Mouse (Mus musculus): ENCODE data around the gene Cblc. TPM values are rescaled to one million over a fixed set of nuclear protein-coding genes. Genes with fewer than 3 reads are reported as not detected.

Gene Cblc
- polyA plus RNA-seq, 1 experiment, result not detected

DNA sequence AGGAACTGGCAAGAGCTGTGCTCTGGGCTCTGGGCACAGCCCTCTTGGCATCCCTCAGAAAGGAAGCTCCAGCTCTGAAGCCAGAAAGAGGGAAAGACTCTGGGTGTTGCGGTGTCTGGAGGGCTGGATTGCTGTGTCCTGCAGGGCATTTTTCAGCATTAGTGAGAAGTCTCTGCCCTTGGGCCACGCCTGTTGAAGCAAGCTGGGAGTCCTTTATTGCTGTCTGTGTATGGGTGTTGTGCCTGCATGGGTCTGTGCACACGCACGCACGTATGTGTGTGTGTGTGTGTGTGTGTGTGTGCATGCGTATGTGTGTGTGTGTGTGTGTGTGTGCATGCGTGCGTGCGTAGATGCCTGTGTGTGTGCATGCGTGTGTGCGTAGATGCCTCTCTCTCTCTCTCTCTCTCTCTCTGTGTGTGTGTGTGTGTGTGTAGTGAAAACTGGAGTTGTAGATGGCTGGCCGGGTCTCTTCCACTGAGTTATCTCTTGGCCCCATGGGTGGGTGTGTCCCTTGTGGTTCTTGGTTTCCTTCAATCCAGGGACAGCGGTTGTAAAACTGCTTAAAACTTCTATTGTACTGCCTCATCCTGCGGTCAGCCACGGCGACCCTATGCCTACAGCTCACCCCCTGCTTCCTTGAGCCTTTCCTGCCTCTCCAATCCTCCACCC lies 60.1 kb downstream of the Cblc start:
- Histone ChIP-seq H3K4me3 (ENCODE audit: insufficient read depth, low read length) (no peak overlapping the region), H3K27ac (ENCODE audit: insufficient read depth, low read depth, low read length) (no peak overlapping the region), H3K4me1 (ENCODE audit: control insufficient read depth, insufficient read depth, low read length) (0 out of 2 replicates have a peak, but pooled peaks cover 7% of the 10 kb centered on the region)
- TF ChIP-seq CTCF (IDR thresholded peaks at IDR 0.05; ENCODE audit: low read depth, low read length) (no peak), POLR2A (IDR thresholded peaks at IDR 0.05; ENCODE audit: borderline replicate concordance, low read depth, low read length) (no peak)

DNA sequence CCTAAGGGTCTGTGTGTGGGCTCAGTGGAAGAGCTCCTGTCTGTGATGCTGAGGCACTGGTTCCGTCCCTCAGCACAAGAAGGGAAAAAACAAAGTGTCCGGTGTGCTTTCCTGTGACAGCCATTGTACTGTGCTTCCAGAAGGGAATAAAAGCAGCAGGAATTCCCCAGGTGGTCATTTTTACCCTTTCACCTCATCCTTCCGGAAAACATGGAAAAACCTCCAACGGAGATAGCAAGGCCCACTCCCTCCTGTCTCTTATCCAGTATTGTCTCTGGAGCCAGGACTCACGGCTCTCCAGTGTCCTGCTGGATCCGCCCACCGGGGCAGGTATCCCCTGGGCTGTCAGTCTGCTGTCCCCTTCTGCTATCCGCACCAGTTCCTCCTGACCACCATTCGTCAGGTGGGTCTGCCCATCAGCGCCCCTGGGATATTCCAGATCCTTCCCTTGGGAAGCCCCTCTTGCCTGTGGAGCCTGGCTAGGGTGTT lies 62.4 kb downstream of the Cblc start:
- no peaks in the 10 kb centered on the region for H3K4me1 ChIP-seq (ENCODE audit: control insufficient read depth, insufficient read depth, low read length)
- no peak for TF ChIP-seq POLR2A (IDR thresholded peaks at IDR 0.05; ENCODE audit: borderline replicate concordance, low read depth, low read length)
- TF ChIP-seq CTCF (IDR thresholded peaks at IDR 0.05; ENCODE audit: low read depth, low read length), result no peak
- no peak overlapping the region for H3K27ac ChIP-seq (ENCODE audit: insufficient read depth, low read depth, low read length)
- no peak overlapping the region for H3K4me3 ChIP-seq (ENCODE audit: insufficient read depth, low read length)

Other genes starting within 250 kb of the Cblc start
- 19.3 and 25.7 TPM in 2 replicates for gene Ppp1r37, start 233.7 kb downstream of the Cblc start, polyA plus RNA-seq (2012; ENCODE audit: insufficient read depth, insufficient read length, missing spikeins)
- 0.60 TPM in 1 of 2 replicates, not detected in the other for gene Zfp296, start 219.5 kb downstream of the Cblc start, polyA plus RNA-seq (2012; ENCODE audit: insufficient read depth, insufficient read length, missing spikeins)
- gene Gemin7, start 219.2 kb downstream of the Cblc start, polyA plus RNA-seq (2012; ENCODE audit: insufficient read depth, insufficient read length, missing spikeins), result 51.6 and 52.0 TPM in 2 replicates
- 41.1 and 53.9 TPM in 2 replicates for gene Clasrp, start 192.3 kb downstream of the Cblc start, polyA plus RNA-seq (2012; ENCODE audit: insufficient read depth, insufficient read length, missing spikeins)
- 33.2 and 35.7 TPM in 2 replicates for gene Relb, start 167.4 kb downstream of the Cblc start, polyA plus RNA-seq (2012; ENCODE audit: insufficient read depth, insufficient read length, missing spikeins)
- gene Clptm1, start 131.8 kb downstream of the Cblc start, polyA plus RNA-seq (2012; ENCODE audit: insufficient read depth, insufficient read length, missing spikeins), result 81.9 and 95.3 TPM in 2 replicates
- gene Apoc2, start 118.9 kb downstream of the Cblc start, polyA plus RNA-seq (2012; ENCODE audit: insufficient read depth, insufficient read length, missing spikeins), result 56.2 and 70.4 TPM in 2 replicates
- not detected in 2 replicates for gene Gm44805, start 115.4 kb downstream of the Cblc start, polyA plus RNA-seq (2012; ENCODE audit: insufficient read depth, insufficient read length, missing spikeins)
- not detected in 2 replicates for gene Apoc4, start 115.3 kb downstream of the Cblc start, polyA plus RNA-seq (2012; ENCODE audit: insufficient read depth, insufficient read length, missing spikeins)
- not detected in 2 replicates for gene Apoc1, start 104.1 kb downstream of the Cblc start, polyA plus RNA-seq (2012; ENCODE audit: insufficient read depth, insufficient read length, missing spikeins)
- 16,287 and 16,533 TPM in 2 replicates for gene Apoe, start 97.6 kb downstream of the Cblc start, polyA plus RNA-seq (2012; ENCODE audit: insufficient read depth, insufficient read length, missing spikeins)
- gene Tomm40, start 81.4 kb downstream of the Cblc start, polyA plus RNA-seq (2012; ENCODE audit: insufficient read depth, insufficient read length, missing spikeins), result 23.8 and 25.2 TPM in 2 replicates
- 12.7 and 12.9 TPM in 2 replicates for gene Nectin2, start 46.3 kb downstream of the Cblc start, polyA plus RNA-seq (2012; ENCODE audit: insufficient read depth, insufficient read length, missing spikeins)
- 0.52 and 2.6 TPM in 2 replicates for gene Bcam, start 25.8 kb downstream of the Cblc start, polyA plus RNA-seq (2012; ENCODE audit: insufficient read depth, insufficient read length, missing spikeins)
- gene Bcl3, start 26.0 kb upstream of the Cblc start, polyA plus RNA-seq (2012; ENCODE audit: insufficient read depth, insufficient read length, missing spikeins), result 60.7 and 72.2 TPM in 2 replicates
- not detected in 2 replicates for gene Gm19345, start 55.2 kb upstream of the Cblc start, polyA plus RNA-seq (2012; ENCODE audit: insufficient read depth, insufficient read length, missing spikeins)
- gene Ceacam16, start 64.5 kb upstream of the Cblc start, polyA plus RNA-seq (2012; ENCODE audit: insufficient read depth, insufficient read length, missing spikeins), result 1.6 and 3.5 TPM in 2 replicates
- gene Ceacam19, start 91.2 kb upstream of the Cblc start, polyA plus RNA-seq (2012; ENCODE audit: insufficient read depth, insufficient read length, missing spikeins), result 8.1 and 8.5 TPM in 2 replicates
- 13.0 and 16.9 TPM in 2 replicates for gene Pvr, start 124.4 kb upstream of the Cblc start, polyA plus RNA-seq (2012; ENCODE audit: insufficient read depth, insufficient read length, missing spikeins)
- gene Igsf23, start 153.9 kb upstream of the Cblc start, polyA plus RNA-seq (2012; ENCODE audit: insufficient read depth, insufficient read length, missing spikeins), result not detected in 2 replicates
- not detected in 2 replicates for gene Ceacam20, start 168.6 kb upstream of the Cblc start, polyA plus RNA-seq (2012; ENCODE audit: insufficient read depth, insufficient read length, missing spikeins)
- not detected in 2 replicates for gene Nlrp9b, start 194.7 kb upstream of the Cblc start, polyA plus RNA-seq (2012; ENCODE audit: insufficient read depth, insufficient read length, missing spikeins)

Measured in bone marrow macrophage, adult 2 months (primary cell).